Comparison of ENCODE assay signal across 15 mouse cellular contexts in the genomic region with DNA sequence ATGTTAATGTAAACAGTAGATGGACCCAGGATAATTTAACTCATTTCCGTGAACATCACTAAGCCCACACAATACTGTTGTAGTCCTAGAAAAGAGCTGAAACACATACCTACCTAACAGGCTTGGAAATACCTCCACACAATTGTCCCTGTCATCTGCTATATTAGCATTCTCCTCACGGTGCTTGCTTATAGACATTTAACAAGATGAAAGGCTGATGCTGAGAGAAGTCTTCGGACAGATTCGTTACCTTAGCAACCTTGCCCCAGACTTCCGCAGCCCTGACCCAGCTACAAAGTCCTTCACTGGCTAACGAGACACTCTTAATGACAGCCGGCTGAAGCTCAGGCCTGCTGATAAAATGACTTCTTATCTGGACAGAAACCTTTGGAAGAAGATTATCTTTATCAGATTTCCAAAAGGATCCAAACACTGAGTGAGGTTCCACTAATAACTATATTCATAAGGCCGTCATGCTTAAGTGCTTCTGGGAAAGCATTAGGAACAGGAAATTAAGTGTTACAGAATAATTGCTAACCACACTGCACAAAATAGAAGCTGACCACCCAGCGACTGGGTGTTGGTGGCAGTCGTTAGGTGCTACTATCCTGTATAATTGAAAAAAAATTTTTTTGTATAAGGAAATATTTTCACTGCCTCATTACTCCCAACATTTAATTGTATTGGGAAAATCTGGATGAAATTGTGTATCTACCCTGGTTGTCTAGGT.
DNase-seq lines count a peak whose midpoint lies in the region; ATAC-seq lines count a peak whose summit lies in the region.
"Had no signal": no experiment of that assay in that cellular context is flagged by ENCODE, and none has a peak within 500 bp of the region (broad histone marks: within the 10 kb centered on the region; RNA-seq: fewer than 3 reads in every experiment).

No protein-coding gene starts in this region.

- H3K27ac ChIP-seq in forebrain, embryonic 14.5 days (ENCODE audit: low read depth, low read length) = 0 out of 2 replicates have a peak overlapping the region, but pooled peaks have one; percentile 33
- H3K27ac ChIP-seq in neural tube, embryonic 14.5 days (ENCODE audit: low read depth, low read length) = peak overlapping the region; percentile 44; the same call in 1 of the 2 replicates
- no peak overlapping the region for H3K27ac ChIP-seq in heart, embryonic 11.5 days (ENCODE audit: low read depth, low read length)
- H3K27ac ChIP-seq: macrophage had no signal

- WGBS in forebrain, embryonic 14.5 days = 15% methylated on average over 10 of the region's 10 CpGs
- 31% methylated on average over 10 of the region's 10 CpGs for WGBS in neural tube, embryonic 14.5 days
- WGBS in heart, embryonic 11.5 days (ENCODE audit: insufficient replicate concordance) = 30% methylated on average over 10 of the region's 10 CpGs

- peak; percentile 63; the same call in 1 of the 2 replicates for ATAC-seq in forebrain, embryonic 14.5 days
- peak; percentile 49; the same call in 1 of the 2 replicates for ATAC-seq in neural tube, embryonic 14.5 days (ENCODE audit: low read depth)
- ATAC-seq in heart, embryonic 11.5 days (replicated peaks; ENCODE audit: insufficient number of reproducible peaks, low FRiP score, low TSS enrichment) = no peak
- ATAC-seq: liver, postnatal 0 days had no signal

- no peaks in the 10 kb centered on the region for H3K27me3 ChIP-seq in forebrain, embryonic 14.5 days (replicated peaks; ENCODE audit: control insufficient read depth, insufficient read depth, low read length)
- no peaks in the 10 kb centered on the region for H3K27me3 ChIP-seq in neural tube, embryonic 14.5 days (ENCODE audit: control insufficient read depth, insufficient read depth, low read length)
- no peaks in the 10 kb centered on the region for H3K27me3 ChIP-seq in heart, embryonic 11.5 days (ENCODE audit: control insufficient read depth, insufficient read depth, low read length)

- peak; percentile 66 for DNase-seq in embryo, embryonic 10.5 days (ENCODE audit: low spot score)
- DNase-seq in forebrain, embryonic 14.5 days (ENCODE audit: low spot score) = peak; percentile 70
- peak; percentile 57 for DNase-seq in mesoderm, embryonic 11.5 days (ENCODE audit: low read depth, low spot score)
- DNase-seq in kidney, adult 8-10 months = no peak
- no peak for DNase-seq in left cerebral cortex, adult 9 months (ENCODE audit: low spot score in 2 of 2)
- DNase-seq: adrenal gland, adult 8-10 months; cerebellum, postnatal 25 days; kidney, postnatal 14 days; liver, postnatal 0 days; right cerebral cortex, postnatal 14 days; thymus, postnatal 14 days had no signal

- H3K4me1 ChIP-seq in forebrain, embryonic 14.5 days (ENCODE audit: control insufficient read depth, insufficient read depth, low read length) = 0 out of 2 replicates have a peak, but pooled peaks cover 5% of the 10 kb centered on the region
- H3K4me1 ChIP-seq in neural tube, embryonic 14.5 days (ENCODE audit: control insufficient read depth, insufficient read depth, low read length) = peaks cover 5% of the 10 kb centered on the region; the same call in 1 of the 2 replicates
- no peaks in the 10 kb centered on the region for H3K4me1 ChIP-seq in heart, embryonic 11.5 days (ENCODE audit: control insufficient read depth, insufficient read depth, low read length)

- H3K36me3 ChIP-seq in forebrain, embryonic 14.5 days (ENCODE audit: control insufficient read depth, insufficient read depth, low read length) = no peaks in the 10 kb centered on the region
- H3K36me3 ChIP-seq in neural tube, embryonic 14.5 days (ENCODE audit: control insufficient read depth, insufficient read depth, low read length) = no peaks in the 10 kb centered on the region
- no peaks in the 10 kb centered on the region for H3K36me3 ChIP-seq in heart, embryonic 11.5 days (ENCODE audit: control insufficient read depth, insufficient read depth, low read length)

- H3K4me2 ChIP-seq in forebrain, embryonic 14.5 days (ENCODE audit: low read length) = no peak overlapping the region
- H3K4me2 ChIP-seq in neural tube, embryonic 14.5 days (ENCODE audit: low read depth, low read length) = no peak overlapping the region
- H3K4me2 ChIP-seq in heart, embryonic 11.5 days = no peak overlapping the region

- H3K4me3 ChIP-seq in forebrain, embryonic 14.5 days (ENCODE audit: low read depth, low read length) = no peak overlapping the region
- H3K4me3 ChIP-seq in neural tube, embryonic 14.5 days (ENCODE audit: low read depth, low read length) = no peak overlapping the region
- no peak overlapping the region for H3K4me3 ChIP-seq in heart, embryonic 11.5 days (ENCODE audit: low read depth, low read length)
- H3K4me3 ChIP-seq: erythroblast, embryonic 14.5 days had no signal

- H3K9ac ChIP-seq in forebrain, embryonic 14.5 days (ENCODE audit: low read length) = no peak overlapping the region
- H3K9ac ChIP-seq in neural tube, embryonic 14.5 days (replicated peaks; ENCODE audit: low read depth, low read length) = no peak overlapping the region
- H3K9ac ChIP-seq in heart, embryonic 11.5 days (ENCODE audit: low read depth, low read length) = no peak overlapping the region
- H3K9ac ChIP-seq: liver, postnatal 0 days had no signal

- H3K9me3 ChIP-seq in forebrain, embryonic 14.5 days (replicated peaks; ENCODE audit: control insufficient read depth, low read length) = no peaks in the 10 kb centered on the region
- H3K9me3 ChIP-seq in neural tube, embryonic 14.5 days (ENCODE audit: control insufficient read depth, low read length) = no peaks in the 10 kb centered on the region
- no peaks in the 10 kb centered on the region for H3K9me3 ChIP-seq in heart, embryonic 11.5 days (replicated peaks; ENCODE audit: control insufficient read depth, low read length)

Comparison
In these comparisons a context has a peak if more than half of its experiments do, and no peak if none do; other contexts are left out.
1. DNase-seq: peak in embryo, embryonic 10.5 days (single experiment), forebrain, embryonic 14.5 days (single experiment) and mesoderm, embryonic 11.5 days (single experiment); none in kidney, adult 8-10 months (0 of 2) and left cerebral cortex, adult 9 months (0 of 2).